Mouse (Mus musculus) spleen, adult 2 months (tissue): Measurements from ENCODE around the gene Ptprq. TPM values are rescaled to one million over a fixed set of nuclear protein-coding genes. Genes with fewer than 3 reads are reported as not detected.

ENCODE experiments used
- DNase-seq, 2 experiments: peaks; one replicate each; pipeline versions ENCODE4 v3.0.0 to v3.0.0-alpha.2; 2012 to 2021; ENCODE audit warnings: low spot score in 2 of 2, low read depth in 1 of 2
- H3K27ac ChIP-seq: fragments of 200-500 bp; 2 replicates; pipeline ENCODE4 v1.5.1; 2012; ENCODE audit warnings: low read length, inconsistent platforms; ENCODE audit not compliant: insufficient read depth
- H3K27me3 ChIP-seq: fragments of 200-500 bp; 2 replicates; pipeline ENCODE4 v1.6.1; 2012; ENCODE audit warnings: mild to moderate bottlenecking, moderate library complexity, low read length, inconsistent platforms; ENCODE audit not compliant: control insufficient read depth, insufficient read depth
- H3K36me3 ChIP-seq: fragments of 200-500 bp; 2 replicates; pipeline ENCODE4 v1.6.1; 2012; ENCODE audit warnings: mild to moderate bottlenecking, low read length, inconsistent platforms; ENCODE audit not compliant: control insufficient read depth, insufficient read depth
- H3K4me1 ChIP-seq: fragments of 200-500 bp; 2 replicates; pipeline ENCODE4 v1.6.1; 2011; ENCODE audit warnings: inconsistent platforms; ENCODE audit not compliant: control insufficient read depth, insufficient read depth, insufficient read length
- H3K4me3 ChIP-seq: fragments of 200-500 bp; 2 replicates; pipeline ENCODE4 v1.5.1; 2011; ENCODE audit warnings: mild to moderate bottlenecking, inconsistent platforms; ENCODE audit not compliant: insufficient read depth, insufficient read length; ENCODE audit errors: extremely low read depth
- CTCF ChIP-seq: fragments of 200-500 bp; IDR thresholded peaks from 2 replicates; pipeline ENCODE4 v1.5.1; 2011; ENCODE audit warnings: mild to moderate bottlenecking, inconsistent platforms; ENCODE audit not compliant: insufficient read depth, insufficient read length, insufficient replicate concordance; ENCODE audit errors: extremely low read depth
- POLR2A ChIP-seq: fragments of 200-500 bp; IDR thresholded peaks from 2 replicates; pipeline ENCODE4 v1.6.1; 2011; ENCODE audit warnings: low read depth, low read length, inconsistent platforms
- WGBS: fragments of 180-500 bp; shearing (Covaris S2); methylation state at CpG from one replicate; pipeline ENCODE4 v1.1.7; 2018; 5-methylcytosine and 5-hydroxymethylcytosine counted together
- polyA plus RNA-seq: library from polyadenylated mRNA; depleted of rRNA; stranded (reverse); fragments of >200 nt; gene quantifications from 2 replicates; pipeline ENCODE4 v1.2.3, GENCODE M21; 2012; rRNA removed

Gene Ptprq
- polyA plus RNA-seq, 1 experiment: not detected

DNA sequence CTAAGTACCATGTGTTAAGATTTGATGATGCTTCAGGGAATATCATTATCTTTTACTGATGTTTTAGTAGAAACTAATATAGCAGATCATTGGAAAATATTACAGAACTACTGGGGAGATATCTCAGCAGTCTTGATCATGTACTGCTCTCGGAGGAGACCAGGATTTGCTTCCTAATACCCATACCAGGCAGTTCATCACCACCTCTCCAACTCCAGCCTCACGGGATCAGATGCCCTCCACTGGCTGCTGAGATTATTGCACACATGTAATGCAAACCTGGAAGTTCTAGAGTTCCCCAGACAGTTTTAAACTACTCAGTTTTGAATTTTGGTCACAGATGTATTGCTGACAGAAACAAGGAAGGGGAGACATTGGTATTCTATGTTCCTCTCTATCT lies 246.4 kb downstream of the Ptprq start:
- no peak overlapping the region for H3K4me3 ChIP-seq
- H3K36me3 ChIP-seq: no peaks in the 10 kb centered on the region
- H3K27me3 ChIP-seq: no peaks in the 10 kb centered on the region
- WGBS: 57% methylated on average over 2 of the region's 2 CpGs
- DNase-seq: no peak
- H3K27ac ChIP-seq: no peak overlapping the region
- no peaks in the 10 kb centered on the region for H3K4me1 ChIP-seq
- TF ChIP-seq CTCF (no peak), POLR2A (no peak)

GRCm38 (mm10) chr10:107471712-107472111 lies 248.1 kb downstream of the Ptprq start:
- H3K4me1 ChIP-seq: no peaks in the 10 kb centered on the region
- TF ChIP-seq POLR2A (no peak), CTCF (no peak)
- whole genome bisulfite sequencing: 90% methylated on average over 5 of the region's 5 CpGs

DNA sequence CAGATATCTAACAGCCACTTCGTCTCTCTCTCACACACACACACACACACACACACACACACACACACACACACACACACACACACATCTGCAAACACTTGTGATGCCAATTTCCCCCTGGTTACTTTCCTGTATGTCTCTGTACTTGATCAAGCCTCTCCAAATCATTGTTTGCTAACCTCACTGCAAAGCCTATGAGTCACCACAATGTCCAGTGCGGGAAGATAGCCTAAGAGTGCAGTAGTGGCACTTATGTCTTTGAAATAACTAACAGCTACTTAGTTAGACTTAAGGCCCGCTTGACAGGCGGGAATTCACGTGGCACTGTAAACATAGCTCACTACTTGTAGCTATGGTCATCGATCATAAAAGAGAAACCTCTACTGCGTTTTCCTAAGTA lies 252.0 kb downstream of the Ptprq start:
- no peak overlapping the region for H3K4me3 ChIP-seq
- H3K36me3 ChIP-seq: no peaks in the 10 kb centered on the region
- H3K4me1 ChIP-seq: no peaks in the 10 kb centered on the region
- WGBS: 87% methylated on average over 7 of the region's 7 CpGs
- no peak for TF ChIP-seq POLR2A
- TF ChIP-seq CTCF: no peak
- H3K27ac ChIP-seq: no peak overlapping the region
- DNase-seq: no peak
- no peaks in the 10 kb centered on the region for H3K27me3 ChIP-seq

More at GRCm38 (mm10) chr10:107471712-107472111, 248.1 kb downstream of the Ptprq start:
- no peak for DNase-seq
- no peak overlapping the region for H3K4me3 ChIP-seq
- H3K27ac ChIP-seq: no peak overlapping the region
- H3K27me3 ChIP-seq: no peaks in the 10 kb centered on the region
- H3K36me3 ChIP-seq: no peaks in the 10 kb centered on the region

Other genes with a start within 250 kb of the Ptprq start
- not detected in 2 replicates for gene Myf5, start 233.9 kb downstream of the Ptprq start, polyA plus RNA-seq
- not detected in 2 replicates for gene Myf6, start 225.3 kb downstream of the Ptprq start, polyA plus RNA-seq
- not detected in 2 replicates for gene Otogl, start 192.1 kb upstream of the Ptprq start, polyA plus RNA-seq